Mouse (Mus musculus) monocyte, adult 5-6 weeks (primary cell): ENCODE results near the gene Cnnm3. TPM values are rescaled to one million over a fixed set of nuclear protein-coding genes. Genes with fewer than 3 reads are reported as not detected.

ENCODE experiments used
- ATAC-seq: fragments of 153-309, 156-312 bp; replicated peaks from 2 replicates; pipeline ENCODE4 v1.8.0; 2017; ENCODE audit warnings: mild to moderate bottlenecking; ENCODE audit not compliant: low TSS enrichment, insufficient number of reproducible peaks, severe bottlenecking, poor library complexity, low FRiP score
- total RNA-seq: library from RNA; stranded (forward); fragments of 200-1000, 200-491, 200-594 nt; gene quantifications from 3 replicates; pipeline ENCODE4 v1.2.3, GENCODE M21; 2017

Cnnm3 gene
- total RNA-seq, 1 experiment from 2014 or later: 6.2 TPM

DNA sequence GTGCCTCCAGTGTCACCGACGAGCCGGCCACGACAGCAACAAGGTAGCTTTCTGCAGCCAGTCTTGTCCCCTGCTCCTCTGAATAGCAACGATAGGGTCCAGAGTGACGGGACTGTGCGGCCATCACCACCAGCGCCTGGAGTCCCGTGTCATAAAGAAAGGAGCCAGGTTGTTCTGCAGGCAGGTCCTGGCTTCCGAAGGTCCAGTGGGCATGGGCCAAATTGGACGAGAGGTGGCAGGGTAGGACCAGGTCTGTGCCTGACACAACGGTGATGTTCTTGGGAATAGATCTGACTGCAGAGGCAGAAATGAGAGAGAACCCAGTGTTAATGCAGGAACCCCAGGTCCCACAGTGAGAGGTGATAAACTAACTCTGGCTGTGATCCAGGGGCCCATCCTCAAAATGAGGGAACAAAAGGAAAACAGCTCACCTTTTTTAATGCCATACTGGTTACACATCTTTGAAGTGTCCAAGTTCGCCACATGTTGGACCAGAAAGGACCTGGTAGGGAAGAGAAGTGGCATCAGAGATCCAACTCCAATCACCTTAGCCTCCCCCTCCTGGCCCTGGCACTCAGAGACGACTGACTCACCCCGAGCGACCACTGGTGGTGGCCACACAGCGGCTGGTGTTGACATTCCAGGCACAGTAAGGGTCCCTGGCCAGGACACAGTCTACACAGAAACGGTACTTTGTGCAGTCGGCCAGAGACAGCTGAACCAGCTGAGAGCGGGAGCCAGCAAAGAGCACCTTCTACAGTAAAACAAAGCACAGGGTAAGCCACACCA, 38.6 kb downstream of the Cnnm3 start:
- no peak for ATAC-seq

DNA sequence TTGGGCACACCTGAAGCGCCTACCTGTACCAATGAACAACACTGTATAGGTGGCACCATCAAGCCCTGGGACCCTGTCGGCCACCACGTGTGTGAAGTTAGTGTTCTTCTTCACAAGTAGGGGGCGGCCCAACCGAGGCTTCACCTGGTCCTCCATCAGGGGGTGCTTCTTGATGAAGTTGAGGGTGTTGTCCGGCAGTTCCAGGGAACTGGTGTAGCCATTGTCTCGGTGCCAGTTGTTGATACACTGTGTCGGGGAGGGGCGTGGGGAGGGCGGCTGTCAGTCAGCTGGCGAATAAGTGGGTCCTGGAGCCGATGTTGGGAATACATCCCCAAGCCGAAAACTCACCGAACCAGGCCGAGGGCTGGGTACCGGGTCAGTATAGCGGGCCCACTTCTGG, 40.2 kb downstream of the Cnnm3 start:
- no peak for ATAC-seq

DNA sequence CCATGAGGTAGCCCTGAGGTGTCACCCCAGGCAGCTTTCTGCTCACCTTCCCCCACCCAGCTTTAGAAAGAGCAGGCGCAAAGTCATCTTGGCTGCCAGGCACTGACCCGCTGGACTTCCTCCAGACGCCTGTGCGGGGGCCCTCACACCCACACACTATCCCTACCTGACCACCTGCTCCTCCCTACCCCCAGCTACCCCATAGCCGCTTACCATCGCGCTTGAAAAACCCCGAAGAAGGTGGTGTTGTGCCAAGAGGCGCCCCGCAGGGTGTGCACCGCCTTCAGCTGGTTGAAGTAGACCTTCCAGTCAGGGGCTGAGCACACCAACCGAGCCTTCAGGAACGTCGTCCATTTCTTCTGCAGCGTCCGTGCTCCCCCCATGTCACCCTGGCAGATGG, 40.8 kb downstream of the Cnnm3 start:
- ATAC-seq: no peak

DNA sequence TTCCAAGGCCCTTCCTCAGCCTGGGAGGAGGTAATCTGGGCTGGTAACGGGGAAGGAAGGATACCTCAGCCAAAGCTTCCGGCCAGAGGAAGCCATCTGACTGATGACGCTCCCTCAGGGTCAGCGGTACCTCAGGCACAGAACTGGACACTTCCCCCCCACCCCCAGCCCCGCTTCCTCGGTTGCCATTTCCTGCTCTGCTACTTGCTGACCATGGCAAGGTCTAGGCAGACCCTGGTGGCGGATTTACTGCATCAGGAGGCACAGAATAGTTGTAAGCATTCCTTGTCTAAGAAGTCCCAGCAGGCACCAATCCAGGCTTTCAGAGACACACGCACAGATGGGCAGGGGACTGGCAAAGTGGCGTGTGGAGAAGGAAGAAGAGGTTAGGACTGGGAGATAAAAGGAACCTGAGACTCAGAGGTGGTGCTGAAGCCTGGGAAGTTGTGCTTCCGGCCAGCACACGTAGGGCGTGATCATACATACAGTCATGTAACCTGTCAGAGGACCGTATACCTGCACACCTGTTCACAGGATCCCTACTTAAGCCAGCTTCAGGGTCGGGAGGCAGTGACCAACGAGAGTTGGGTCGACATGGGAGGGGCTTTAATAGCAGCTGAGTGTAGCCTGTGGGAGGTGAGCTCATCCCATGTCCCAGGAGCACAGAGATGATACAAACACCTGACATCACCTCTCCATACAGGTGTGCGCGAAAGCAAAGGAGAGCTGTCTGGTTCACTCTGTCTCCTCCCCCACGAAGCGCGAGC, 43.1 kb downstream of the Cnnm3 start:
- ATAC-seq: no peak

DNA sequence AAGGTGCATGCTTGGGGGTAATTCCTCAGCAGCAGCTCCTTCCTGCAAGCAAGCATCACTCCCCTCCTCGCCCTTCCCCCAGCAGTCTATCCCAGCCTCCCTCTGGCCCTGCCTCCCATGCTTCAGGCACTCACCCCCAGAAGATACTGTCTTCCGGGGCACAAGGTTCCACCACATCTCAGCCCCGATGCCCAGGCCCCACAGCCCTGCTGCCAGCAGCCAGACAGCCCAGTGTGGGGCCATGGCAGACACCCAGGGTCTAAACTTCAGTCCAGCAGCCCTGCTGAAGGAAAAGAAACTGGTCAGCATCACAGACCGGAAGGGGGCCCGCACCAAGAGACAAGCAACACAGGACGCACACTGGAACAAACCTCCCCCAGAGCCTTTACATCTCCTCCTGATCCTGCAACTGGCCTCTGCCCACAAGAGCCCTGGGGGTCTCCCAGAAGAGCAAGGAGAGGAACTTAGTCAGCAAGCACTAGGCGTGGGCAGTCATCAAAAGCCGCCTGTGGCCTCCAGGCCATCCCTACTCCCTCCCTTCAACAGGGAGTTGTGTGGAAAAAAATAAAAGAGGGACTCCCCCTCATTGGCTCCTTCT, 44.2 kb downstream of the Cnnm3 start:
- no peak for ATAC-seq

DNA sequence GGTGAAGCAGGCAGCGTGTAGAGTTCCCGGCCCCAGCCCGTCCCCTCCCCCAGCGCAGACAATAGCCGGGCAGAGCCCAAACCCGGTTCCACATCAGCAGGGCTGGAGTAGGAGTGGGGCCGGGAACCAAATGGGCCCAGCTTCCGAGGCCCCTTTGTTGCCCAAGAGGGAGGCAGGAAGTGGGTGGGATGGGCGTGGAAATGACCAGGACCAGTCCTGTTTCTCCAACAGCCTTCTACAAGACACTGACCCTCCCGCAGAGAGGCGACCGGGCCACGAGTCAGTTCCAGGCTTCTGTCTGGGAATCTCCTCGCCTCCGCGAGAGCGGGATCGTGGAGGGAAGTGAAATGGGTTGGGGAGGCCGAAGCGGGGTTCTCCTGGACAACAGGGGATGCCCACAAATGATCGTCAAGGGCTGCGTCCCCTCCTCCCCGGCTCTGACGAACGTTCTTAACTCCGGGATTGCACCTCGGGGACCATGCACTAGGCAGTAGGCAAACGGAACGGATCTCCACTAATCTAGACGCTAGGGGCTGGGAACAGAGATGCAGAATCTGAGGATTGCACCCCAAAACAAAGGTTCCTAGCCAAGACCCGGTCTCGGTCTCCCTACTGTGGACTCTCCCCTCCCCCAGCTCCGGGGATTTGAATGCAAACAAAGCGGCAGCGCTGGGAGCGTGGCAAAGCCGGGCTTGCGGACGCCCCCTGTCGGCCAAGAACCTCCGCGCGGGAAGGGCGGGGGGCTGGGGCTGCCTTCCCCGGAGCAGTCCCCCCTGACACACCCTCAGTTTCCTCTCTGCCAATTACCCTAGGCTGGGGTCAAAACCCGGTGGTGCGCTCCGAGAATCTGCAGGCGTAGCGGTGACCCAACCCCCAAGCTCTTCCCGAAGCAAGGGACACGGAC, 45.1 kb downstream of the Cnnm3 start:
- 0 out of 2 replicates have a peak, but pooled peaks have one; percentile 38 for ATAC-seq

DNA sequence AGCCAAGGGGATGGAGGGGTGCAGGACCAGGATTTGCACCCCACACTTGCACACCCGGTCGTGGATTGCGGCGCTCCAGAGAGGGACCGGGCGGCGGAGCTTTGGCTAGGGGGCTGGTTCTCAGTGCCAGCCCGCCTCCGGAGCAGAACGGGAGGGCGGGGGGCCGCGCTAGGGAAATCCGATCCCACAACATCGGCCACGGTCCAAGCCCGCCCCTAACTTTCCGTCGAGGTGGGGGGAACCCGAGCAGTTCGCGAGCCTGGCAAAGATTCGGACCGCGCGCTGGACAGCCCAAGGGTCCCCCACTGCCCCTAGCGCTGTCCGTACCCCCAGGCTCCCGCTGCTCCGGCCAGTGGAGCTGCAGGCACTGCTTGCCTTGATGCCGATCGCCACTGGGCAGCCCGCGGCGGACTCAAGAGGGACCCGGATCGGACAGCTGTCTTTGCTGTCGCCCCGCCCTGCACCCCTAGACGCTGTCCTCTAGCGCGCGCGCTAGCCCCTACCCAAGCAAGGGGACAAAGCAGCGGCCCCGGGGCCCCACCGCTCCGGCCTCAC, 45.9 kb downstream of the Cnnm3 start:
- ATAC-seq: no peak

DNA sequence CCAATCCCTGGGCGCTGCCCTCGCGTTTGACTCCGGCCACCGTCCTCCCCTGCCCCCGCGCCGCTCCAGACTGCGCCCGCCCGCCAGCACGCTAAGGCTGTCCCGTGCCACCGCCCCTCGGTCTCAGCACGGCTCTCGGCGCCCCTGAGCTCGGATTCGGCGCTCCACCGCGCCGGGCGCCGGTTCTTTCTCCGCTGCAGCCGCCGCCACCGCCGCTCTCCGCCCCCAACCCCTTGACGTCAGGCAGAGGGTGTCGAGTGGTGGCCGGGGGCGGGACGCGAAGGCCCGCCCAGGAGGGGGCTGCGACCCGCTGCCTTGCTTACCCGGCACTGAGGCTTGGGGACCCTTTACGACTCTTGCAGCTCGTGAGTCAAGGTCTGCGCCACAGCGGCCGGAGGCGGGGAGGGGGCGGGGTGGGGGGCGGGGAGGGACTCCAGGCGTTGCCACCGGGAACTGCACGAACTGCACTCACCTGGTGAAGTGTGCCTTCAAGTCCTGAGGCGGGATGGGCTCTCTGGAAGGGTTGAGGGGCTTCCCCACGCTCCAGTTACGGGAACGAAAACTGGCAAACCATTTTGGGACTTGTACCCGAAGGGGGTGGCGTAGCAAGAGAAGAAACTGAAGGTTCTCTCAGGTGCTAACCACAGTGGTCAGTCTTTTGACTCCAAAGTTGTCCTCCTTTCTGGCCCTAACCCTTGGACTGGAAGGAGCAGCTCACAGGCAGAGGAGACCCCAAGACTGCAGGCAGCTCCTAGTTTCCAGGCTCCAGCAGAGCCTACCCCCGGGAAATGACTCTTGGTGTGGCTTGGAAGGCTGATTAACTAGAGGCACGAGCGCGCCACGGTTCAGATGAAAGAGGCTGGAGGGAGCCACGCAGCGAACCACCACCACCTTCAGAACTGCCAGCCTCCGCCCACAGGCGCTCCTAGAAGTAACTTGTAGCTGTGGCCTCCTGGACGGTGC, 46.6 kb downstream of the Cnnm3 start, which contains the start of gene Sema4c:
Gene Sema4c (minus strand): TSS at position 319 of the 963 bp plus-strand sequence.
- no peak for ATAC-seq

DNA sequence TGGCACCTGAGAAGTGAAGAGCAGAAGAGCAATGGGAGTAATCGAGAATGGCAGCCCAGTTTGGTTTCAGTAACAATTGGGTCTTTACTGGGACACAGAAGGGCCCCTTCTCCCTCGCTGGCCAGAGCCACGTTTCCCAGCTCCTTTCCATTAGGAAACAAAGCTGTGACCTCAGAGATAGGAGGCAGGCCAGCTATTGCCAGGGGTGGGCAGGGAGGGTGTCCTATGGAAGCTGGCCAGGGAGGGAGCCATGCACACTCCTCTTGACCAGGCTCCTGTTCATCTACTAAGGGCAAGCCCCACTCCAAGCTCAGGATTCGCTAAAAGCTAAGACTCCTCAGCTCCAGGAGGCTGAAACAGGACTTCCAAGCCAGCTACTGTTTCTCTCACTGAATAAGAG, 47.6 kb downstream of the Cnnm3 start:
- ATAC-seq: no peak

DNA sequence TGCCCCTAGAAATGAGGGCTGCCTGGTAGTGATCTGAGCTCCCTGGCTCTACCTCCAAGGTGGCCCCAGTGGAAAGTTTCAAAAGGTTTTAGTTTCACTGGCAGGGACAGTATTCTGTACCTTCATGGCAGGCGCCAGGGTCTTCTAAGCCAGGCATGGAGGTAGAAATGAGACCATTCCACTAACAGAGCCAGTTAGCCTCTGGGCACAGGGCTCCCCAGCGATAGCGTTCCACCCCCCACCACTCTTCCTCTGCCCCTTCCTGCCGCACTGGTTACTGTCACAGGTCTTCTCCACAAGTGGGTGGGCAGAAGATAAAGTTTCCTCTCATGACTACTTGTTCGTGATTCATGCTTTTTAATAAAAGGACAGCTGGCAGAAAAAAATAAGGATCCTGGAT, 48.2 kb downstream of the Cnnm3 start:
- ATAC-seq: no peak

DNA sequence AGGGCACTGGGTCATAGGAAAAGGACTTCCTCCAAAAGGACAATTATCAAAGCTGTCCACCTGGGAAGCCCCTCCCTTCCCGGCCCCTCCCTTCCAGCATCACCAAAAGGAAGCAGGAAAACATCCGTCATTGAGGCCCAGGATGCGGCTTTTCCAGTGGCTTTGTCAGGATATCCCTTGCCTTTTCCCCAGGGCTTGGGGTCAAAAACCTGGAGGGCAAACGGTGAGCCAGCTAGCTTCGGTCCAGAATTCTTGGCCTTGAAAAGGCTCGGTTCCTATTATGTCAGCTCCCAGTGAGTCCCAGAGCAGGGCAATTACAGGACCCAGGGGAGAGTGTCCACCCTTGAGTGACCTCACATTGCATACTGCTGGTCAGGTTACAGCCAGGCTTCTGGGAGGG, 49.2 kb downstream of the Cnnm3 start:
- ATAC-seq: no peak

DNA sequence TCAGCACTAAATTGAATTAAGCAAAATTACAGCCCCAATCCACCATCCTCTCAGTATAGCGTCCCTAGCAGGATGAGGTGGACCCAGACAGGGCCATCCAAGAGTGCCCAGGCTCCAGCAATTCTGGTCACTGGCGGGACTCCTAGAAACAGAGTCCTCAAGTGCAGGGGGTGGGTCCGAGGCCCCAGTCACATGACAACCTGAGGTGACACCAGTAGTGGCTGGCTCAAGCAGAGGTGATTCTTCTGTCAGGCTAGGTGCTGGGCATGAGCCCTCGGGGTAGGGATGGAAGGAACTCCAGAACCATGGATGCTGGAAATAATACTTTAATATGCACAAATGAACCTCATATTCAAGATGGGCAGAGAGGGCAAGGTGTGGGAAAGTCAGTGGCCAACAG, 50.7 kb downstream of the Cnnm3 start:
- ATAC-seq: no peak

DNA sequence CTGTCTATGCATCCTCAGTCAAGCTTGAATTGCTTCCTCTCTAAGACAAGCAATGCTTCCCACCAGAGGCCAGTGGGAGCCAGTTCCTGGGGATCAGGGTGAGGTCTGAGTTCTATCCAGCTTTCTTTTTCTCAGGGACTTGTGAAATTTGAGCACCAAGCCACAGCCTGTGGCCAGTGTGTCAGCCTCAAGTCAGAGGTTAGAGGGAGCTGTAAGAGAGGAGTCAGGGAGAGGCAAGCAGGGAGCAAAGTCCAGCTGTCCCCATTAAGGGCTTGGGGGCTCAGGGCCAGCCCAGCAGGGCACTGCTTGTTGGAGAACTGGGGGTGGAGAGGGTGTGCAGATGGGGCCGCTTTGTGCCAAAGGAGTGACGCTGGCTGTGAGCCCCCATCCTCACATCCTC, 51.5 kb downstream of the Cnnm3 start:
- ATAC-seq: no peak

DNA sequence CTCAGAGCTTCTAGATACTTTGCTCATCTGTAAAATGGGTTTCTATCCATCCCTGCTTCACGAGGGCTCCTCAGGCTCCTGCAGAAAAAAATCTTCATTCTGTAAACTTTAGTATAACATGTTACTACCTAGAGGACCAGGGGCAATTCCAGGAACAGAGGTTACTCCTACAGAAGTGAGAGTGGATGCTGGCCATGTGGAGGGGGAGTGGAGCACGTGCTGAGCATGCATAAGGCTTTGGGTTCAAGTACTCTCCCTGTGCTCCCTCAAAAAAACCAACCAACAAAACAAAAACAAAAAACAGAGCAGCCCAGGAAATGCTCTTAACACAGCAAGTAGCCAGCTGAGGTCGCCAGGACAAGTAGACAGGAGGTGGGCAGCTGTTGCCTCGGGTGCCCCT, 52.0 kb downstream of the Cnnm3 start:
- ATAC-seq: no peak

DNA sequence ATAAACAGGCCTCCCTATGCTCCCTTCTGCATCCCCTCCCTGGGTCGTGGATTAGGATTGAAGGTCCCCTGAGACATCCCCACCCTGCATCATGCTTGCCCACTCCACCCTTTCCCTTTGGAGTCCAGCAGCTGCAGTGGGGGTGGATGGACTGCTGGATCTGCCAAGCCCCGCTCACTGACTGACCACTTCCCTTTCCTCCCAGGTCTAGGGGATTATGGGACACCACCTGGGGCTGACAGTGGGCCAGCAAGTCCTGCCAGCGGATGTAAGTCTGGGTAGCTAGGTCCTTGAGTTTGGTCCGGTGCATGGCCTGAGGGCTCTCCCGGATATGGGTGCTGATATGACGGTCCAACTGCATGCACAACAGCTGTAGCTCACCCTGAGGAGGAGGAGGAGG, 52.4 kb downstream of the Cnnm3 start:
- no peak for ATAC-seq

DNA sequence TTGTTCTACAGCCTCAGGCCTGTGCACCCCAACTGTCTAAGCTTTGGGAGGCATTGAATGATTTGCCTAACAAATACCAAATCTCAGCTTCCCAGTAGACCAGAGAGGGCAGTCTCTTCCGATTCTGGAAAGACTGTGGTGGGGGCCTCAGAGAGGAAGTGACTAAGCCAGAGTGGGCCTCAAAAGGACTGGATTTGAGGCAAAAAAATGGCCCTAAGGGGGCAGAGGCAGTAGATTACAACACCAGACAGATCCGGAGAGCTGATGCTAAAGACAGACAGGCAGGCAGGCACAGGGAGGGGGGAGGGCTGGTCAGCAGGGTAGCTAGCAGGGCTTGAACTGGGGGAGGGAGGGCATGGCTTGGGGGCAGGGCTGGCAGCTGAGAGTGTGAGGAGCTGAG, 54.8 kb downstream of the Cnnm3 start:
- ATAC-seq: no peak

DNA sequence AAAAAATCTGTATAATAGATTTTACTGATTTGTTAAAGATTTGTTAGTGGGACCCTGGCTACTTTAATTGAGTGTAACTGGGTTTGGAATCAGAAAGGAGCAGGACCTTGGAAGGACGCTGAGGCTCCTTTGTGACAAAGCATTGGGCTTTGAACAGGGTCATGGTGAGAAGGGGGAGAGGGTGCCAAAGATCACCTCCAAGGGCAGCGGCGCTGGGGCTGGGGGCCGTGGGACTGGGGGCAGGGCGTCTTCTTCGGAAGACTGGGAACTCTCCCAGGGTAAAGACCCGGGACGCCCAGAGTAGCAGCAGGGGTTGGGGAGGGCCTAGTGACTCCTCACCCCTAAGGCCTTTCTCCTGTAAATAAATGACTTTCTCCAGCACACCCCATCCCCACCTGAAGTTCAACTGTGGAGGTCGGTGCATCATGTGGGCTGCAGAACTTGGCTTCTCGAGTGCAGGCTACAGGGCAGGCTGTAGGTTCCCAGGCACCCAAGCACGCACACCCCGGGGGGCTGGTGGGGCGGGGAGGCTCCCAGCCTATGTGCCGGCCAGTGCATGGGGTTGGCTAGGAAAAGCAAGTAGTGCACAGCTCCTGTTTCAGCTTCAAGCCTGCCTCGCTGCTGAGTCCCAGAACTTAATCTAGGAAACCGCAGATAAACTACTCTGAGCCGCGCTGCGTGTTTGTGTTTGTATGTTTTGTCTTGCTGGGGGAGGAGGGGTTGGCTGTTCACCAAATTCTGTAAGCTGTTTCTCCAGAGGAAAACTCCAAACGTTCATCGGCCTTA, 56.3 kb downstream of the Cnnm3 start:
- no peak for ATAC-seq
